Mouse (Mus musculus): ENCODE measurements around the gene Gm11627. TPM values are rescaled to one million over a fixed set of nuclear protein-coding genes. Genes with fewer than 3 reads are reported as not detected.

The Gm11627 gene
- total RNA-seq, 2 experiments from 2014 or later, result 1.4 to 1.5 TPM

Other genes with a start within 250 kb of the Gm11627 start
- gene Slc4a1, start 213.3 kb downstream of the Gm11627 start, total RNA-seq (2021), result 1 to 10 TPM; 2.1 to 7.8 TPM
- gene Rundc3a, start 186.1 kb downstream of the Gm11627 start, total RNA-seq (2021), result under 1 TPM in 1 of 2 experiments, not detected in 1; 0.19 TPM
- gene Slc25a39, start 171.5 kb downstream of the Gm11627 start, total RNA-seq (2021), result 100 to 1,000 TPM; 174 to 183 TPM
- gene Grn, start 149.1 kb downstream of the Gm11627 start, total RNA-seq (2021), result 100 to 1,000 TPM; 113 to 122 TPM
- 1 to 10 TPM; 4.3 to 5.2 TPM for gene Fam171a2, start 131.8 kb downstream of the Gm11627 start, total RNA-seq (2021)
- 1 to 10 TPM; 3.1 to 3.8 TPM for gene Itga2b, start 109.3 kb downstream of the Gm11627 start, total RNA-seq (2021)
- 10 to 100 TPM; 18.0 to 21.9 TPM for gene Gpatch8, start 23.1 kb downstream of the Gm11627 start, total RNA-seq (2021)
- gene Fzd2, start 24.9 kb upstream of the Gm11627 start, total RNA-seq (2021), result 1 to 10 TPM; 3.1 to 5.4 TPM
- not detected for gene Meioc, start 84.3 kb upstream of the Gm11627 start, total RNA-seq (2021)
- 10 to 100 TPM; 19.6 to 24.9 TPM for gene Ccdc43, start 118.3 kb upstream of the Gm11627 start, total RNA-seq (2021)
- gene Adam11, start 182.0 kb upstream of the Gm11627 start, total RNA-seq (2021), result 1 to 10 TPM; 4.1 to 6.2 TPM
- gene Gjc1, start 240.2 kb upstream of the Gm11627 start, total RNA-seq (2021), result 10 to 100 TPM; 23.6 to 33.0 TPM